ENCODE assay signal across 15 mouse cellular contexts in the genomic region with DNA sequence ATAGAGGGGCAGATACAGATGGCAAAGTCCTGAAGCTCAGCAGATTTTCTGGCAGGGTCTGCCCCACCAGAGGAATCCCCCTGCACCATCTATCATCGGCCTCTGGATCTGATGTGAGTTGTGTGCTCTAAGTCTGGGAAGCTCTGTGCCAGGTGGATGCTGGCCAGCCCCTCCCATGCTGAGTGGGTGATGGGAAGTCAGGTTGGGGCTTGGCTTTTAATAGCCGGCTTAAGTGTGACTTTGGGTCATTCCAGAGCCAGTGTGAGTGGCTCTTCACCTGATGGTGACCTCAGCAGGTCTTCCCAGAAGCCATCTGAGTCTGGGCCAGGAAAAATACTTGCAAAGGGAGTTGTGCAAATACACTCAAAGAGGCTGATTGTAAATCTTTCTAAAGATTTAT. TPM values are rescaled to one million over a fixed set of nuclear protein-coding genes. Genes with fewer than 3 reads are reported as not detected.
DNase-seq lines count a peak whose midpoint lies in the region; ATAC-seq lines count a peak whose summit lies in the region.
"Had no signal": no experiment of that assay in that cellular context is flagged by ENCODE, and none has a peak within 500 bp of the region (broad histone marks: within the 10 kb centered on the region; RNA-seq: fewer than 3 reads in every experiment).

No protein-coding gene starts in this region.

- ATAC-seq in erythroblast, adult 5-6 weeks (replicated peaks; ENCODE audit: low FRiP score, poor library complexity, severe bottlenecking) = no peak

- peak; percentile 55 to 61 for DNase-seq in cerebellum, postnatal 14 days
- DNase-seq in cerebellum, adult 9-11 months = no peak
- DNase-seq in urinary bladder, postnatal 25 days (ENCODE audit: low spot score) = peak; percentile 16
- DNase-seq in urinary bladder, postnatal 10 days (ENCODE audit: low spot score) = no peak
- peak; percentile 89 to 92 for DNase-seq in lung, adult 18-20 months
- DNase-seq in adrenal gland, adult 2 months = no peak
- no peak for DNase-seq in natural killer cell, adult 2 months (ENCODE audit: low spot score in 2 of 2)
- DNase-seq: adrenal gland, postnatal 14 days; cerebellum, adult 9-10 months; kidney, adult 2 months had no signal

RNA-seq across cellular contexts. Expression of a gene that starts 22.0 kb away (rescaled TPM):
- total RNA-seq in adrenal gland, adult 2 months (2021) = not detected
- polyA plus RNA-seq in adrenal gland, adult 2 months (2012; rRNA removed) = not detected in 2 replicates
- not detected in 2 replicates for total RNA-seq in erythroblast, adult 5-6 weeks (2015; ENCODE audit: low replicate concordance)
- 0.14 TPM in 1 of 2 replicates, not detected in the other for total RNA-seq in erythroblast, adult 5-6 weeks (2017; ENCODE audit: low replicate concordance)
- total RNA-seq: adrenal gland, postnatal 14 days; granulocyte monocyte progenitor cell, adult 5-6 weeks had no signal
- polyA plus RNA-seq: embryonic facial prominence, embryonic 15.5 days; G1E; kidney, adult 2 months; macrophage had no signal

RNA-seq across cellular contexts. Expression of a gene that starts 37.6 kb away (rescaled TPM):
- total RNA-seq in adrenal gland, adult 2 months (2021) = 10 to 100 TPM; 14.1 to 28.6 TPM
- polyA plus RNA-seq in adrenal gland, adult 2 months (2012; rRNA removed) = 3.0 and 3.7 TPM in 2 replicates
- total RNA-seq in erythroblast, adult 5-6 weeks (2015; ENCODE audit: low replicate concordance) = not detected in 2 replicates
- not detected in 2 replicates for total RNA-seq in erythroblast, adult 5-6 weeks (2017; ENCODE audit: low replicate concordance)
- total RNA-seq: granulocyte monocyte progenitor cell, adult 5-6 weeks had no signal
- polyA plus RNA-seq: G1E, macrophage had no signal

RNA-seq across cellular contexts. Expression of a gene that starts 57.6 kb away (rescaled TPM):
- total RNA-seq in adrenal gland, adult 2 months (2021) = under 1 TPM in 1 of 2 experiments, not detected in 1; 0.07 TPM
- 0.08 TPM in 1 of 2 replicates, not detected in the other for polyA plus RNA-seq in adrenal gland, adult 2 months (2012; rRNA removed)
- total RNA-seq in erythroblast, adult 5-6 weeks (2015; ENCODE audit: low replicate concordance) = not detected in 2 replicates
- total RNA-seq in erythroblast, adult 5-6 weeks (2017; ENCODE audit: low replicate concordance) = not detected in 2 replicates
- total RNA-seq: adrenal gland, postnatal 14 days; granulocyte monocyte progenitor cell, adult 5-6 weeks had no signal
- polyA plus RNA-seq: G1E, macrophage had no signal

Comparison
In these comparisons a context has a peak if more than half of its experiments do, and no peak if none do; other contexts are left out.
1. DNase-seq: peak in cerebellum, postnatal 14 days (2 of 2), urinary bladder, postnatal 25 days (single experiment) and lung, adult 18-20 months (2 of 2); none in cerebellum, adult 9-11 months (single experiment), urinary bladder, postnatal 10 days (single experiment), adrenal gland, adult 2 months (single experiment) and natural killer cell, adult 2 months (0 of 2).
2. RNA of a gene that starts 37.6 kb away (total RNA-seq): 14.1 to 28.6 TPM in adrenal gland, adult 2 months; not detected in erythroblast, adult 5-6 weeks; every median in the first group is over 10 times any median in the second.